Mouse (Mus musculus) large intestine, adult 2 months (tissue): ENCODE data around the gene Nop2. TPM values are rescaled to one million over a fixed set of nuclear protein-coding genes. Genes with fewer than 3 reads are reported as not detected.

Experiments used
- DNase-seq: peaks from one replicate; pipeline ENCODE4 v3.0.0-alpha.2; 2012; ENCODE audit warnings: low read depth, low spot score
- WGBS: fragments of 180-500 bp; shearing (Covaris S2); methylation state at CpG from one replicate; pipeline ENCODE4 v1.1.7; 2018; 5-methylcytosine and 5-hydroxymethylcytosine counted together
- polyA plus RNA-seq: library from polyadenylated mRNA; depleted of rRNA; stranded (reverse); fragments of >200 nt; gene quantifications from 2 replicates; pipeline ENCODE4 v1.2.3, GENCODE M21; 2012; rRNA removed

Nop2 gene
- polyA plus RNA-seq = 17.7 and 18.4 TPM in 2 replicates

DNA sequence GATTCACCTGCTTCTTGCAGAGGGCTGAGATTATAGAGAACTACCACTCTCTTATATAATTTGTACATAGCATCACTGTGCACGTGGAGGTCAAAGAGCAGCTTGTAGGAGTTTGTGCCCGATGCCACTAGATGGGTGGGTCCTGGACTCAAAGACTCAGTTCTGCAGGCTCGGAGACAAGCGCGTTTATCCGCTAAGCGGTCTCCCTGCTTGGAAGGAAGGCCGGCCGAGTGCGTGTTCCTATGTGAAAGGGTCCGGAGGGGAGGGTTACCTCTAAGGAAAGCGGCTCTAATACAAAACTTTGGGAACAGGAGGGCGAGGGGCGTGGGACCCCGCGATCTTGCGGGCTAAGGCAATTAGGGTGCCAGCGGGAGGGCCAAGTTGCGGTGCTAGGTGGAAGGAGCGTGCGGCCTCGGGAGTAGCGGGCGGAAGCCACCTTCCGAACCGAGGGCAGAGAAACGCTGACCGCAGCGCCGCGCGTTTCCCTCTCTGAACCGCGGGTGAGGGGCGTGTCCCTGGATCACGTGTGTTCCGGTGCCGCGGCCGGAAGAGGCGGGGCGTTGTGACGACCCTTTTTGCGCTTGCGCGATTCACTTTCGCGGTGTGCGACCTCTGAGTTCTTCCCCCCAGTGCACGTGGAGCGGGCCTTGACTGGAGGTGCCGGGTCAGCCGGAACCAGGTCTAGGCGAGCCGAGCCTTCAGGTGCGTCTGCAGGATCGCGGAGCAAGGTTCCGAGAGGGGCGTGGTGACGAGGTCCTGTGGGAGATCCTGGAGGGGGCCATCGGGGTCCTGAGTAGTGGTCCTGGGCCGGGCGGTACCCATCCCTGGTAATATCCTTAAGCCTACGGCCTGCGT, at the start of gene Nop2:
Gene Nop2 (plus strand): TSS at position 608 of the 855 bp plus-strand sequence.
- WGBS = under 1% methylated on average over 66 of the region's 66 CpGs
- peak; percentile 65 for DNase-seq

GRCm38 (mm10) chr6:125082801-125083386, 48.8 kb upstream of the Nop2 start:
- DNase-seq = no peak
- WGBS = 73% methylated on average over 7 of the region's 7 CpGs

- DNase-seq = no peak
- 23% methylated on average over 4 of the region's 4 CpGs for WGBS
These were observed 47.3 kb upstream of the Nop2 start for GRCm38 (mm10) chr6:125084424-125084823.

- no peak for DNase-seq
- 91% methylated on average over 3 of the region's 3 CpGs for WGBS
These were observed 43.8 kb upstream of the Nop2 start for GRCm38 (mm10) chr6:125087937-125088336.

GRCm38 (mm10) chr6:125088561-125089321, 43.0 kb upstream of the Nop2 start:
- WGBS = 4% methylated on average over 20 of the region's 20 CpGs

DNA sequence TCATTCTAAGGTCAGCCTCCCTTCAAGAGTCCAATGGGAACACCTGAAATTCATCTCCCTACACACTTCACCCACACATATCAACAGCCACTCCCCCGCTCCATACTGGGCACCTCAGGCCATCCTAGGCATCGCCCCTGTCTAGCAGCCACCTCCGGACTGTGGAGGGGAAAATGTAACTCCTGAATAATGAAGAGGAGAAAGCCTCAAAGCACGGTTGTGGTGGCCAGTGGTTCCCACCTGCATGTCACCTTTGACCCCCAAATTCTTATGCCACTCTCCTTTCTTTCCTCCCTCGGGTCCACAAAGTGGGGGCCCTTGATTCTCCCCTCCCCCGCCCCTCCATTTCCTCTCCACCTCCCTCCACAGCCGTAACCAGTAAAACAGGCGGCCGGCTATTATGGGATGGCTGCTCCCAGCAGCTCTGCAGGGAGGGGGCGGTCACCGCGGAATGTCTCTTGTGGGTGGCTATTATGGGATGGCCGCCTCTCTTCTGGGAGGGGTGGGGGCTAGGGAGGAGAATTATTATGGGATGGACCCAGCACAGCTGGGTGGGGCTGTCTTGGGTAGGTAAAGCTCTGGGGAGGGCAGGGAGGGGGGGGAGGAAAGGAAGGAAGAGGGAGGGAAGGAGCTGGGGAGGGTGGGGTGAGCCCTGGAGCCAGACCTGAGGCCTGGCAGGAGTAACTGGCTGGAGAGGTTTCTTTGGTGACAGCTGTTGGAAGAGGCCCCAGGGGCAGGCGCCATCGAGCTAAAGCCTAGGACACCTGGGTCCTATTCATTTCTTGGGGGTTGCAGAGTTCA, 42.0 kb upstream of the Nop2 start:
- under 1% methylated on average over 15 of the region's 15 CpGs for WGBS
- no peak for DNase-seq

More at GRCm38 (mm10) chr6:125088561-125089321, 43.0 kb upstream of the Nop2 start:
- no peak for DNase-seq

DNA sequence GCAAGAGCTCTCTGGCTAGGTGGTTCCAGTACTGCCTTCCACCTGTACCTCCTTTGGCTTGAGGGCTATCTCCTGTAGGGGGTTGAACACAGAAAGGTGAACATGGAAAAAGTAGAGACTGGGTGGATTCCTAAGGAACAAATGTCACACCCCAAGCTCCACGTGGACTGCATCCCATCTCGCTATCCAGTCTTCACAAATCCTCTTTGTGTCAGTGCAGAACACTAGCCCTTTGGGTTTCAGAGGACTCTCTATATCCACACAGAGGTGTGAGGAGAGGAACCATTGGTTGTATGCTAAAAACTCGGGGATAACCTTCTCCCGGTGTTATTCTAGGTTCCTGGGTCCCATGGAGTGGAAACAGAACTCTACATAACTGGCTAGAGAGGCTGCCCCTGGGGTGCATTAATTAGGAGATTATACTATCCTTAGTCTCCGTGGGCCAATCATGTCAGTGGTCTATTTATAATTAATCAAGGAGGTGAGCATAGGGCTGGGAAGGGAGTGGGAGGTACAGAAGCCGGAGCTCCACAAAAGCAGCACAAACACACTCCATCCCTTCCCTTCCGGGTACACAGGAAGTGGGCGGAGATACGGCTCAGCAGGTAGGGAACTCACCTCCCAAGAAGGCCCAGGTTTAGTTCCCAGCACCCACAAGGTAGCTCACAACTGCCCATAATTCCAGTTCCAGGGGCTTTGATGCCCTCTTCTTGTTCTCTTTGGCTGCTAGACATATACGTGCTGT, 41.2 kb upstream of the Nop2 start:
- DNase-seq = no peak
- 44% methylated on average over 10 of the region's 10 CpGs for WGBS

DNA sequence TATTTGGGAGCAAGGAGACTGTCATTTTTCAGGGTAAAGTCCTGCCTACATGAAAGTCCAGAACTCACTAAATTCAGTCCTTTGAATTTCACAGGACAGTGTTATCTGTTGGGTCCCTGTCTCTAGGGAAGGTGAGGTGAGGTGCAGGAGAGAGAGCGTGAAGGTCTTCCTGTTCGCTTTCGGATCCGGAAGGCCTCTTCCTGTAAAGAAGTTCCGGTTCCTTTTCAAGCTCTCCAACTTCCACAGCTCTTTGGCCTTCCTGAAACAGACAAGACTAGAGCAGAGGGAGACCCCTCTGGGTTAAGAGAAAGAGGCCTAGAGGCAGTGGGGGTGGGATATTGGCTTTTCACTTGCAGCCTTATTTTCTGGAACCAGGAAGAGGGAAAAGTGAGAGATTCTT, 39.3 kb upstream of the Nop2 start:
- no peak for DNase-seq
- 79% methylated on average over 5 of the region's 5 CpGs for WGBS

- DNase-seq = no peak
- WGBS = 33% methylated on average over 3 of the region's 3 CpGs
These were observed 36.9 kb upstream of the Nop2 start for GRCm38 (mm10) chr6:125094843-125095242.

DNA sequence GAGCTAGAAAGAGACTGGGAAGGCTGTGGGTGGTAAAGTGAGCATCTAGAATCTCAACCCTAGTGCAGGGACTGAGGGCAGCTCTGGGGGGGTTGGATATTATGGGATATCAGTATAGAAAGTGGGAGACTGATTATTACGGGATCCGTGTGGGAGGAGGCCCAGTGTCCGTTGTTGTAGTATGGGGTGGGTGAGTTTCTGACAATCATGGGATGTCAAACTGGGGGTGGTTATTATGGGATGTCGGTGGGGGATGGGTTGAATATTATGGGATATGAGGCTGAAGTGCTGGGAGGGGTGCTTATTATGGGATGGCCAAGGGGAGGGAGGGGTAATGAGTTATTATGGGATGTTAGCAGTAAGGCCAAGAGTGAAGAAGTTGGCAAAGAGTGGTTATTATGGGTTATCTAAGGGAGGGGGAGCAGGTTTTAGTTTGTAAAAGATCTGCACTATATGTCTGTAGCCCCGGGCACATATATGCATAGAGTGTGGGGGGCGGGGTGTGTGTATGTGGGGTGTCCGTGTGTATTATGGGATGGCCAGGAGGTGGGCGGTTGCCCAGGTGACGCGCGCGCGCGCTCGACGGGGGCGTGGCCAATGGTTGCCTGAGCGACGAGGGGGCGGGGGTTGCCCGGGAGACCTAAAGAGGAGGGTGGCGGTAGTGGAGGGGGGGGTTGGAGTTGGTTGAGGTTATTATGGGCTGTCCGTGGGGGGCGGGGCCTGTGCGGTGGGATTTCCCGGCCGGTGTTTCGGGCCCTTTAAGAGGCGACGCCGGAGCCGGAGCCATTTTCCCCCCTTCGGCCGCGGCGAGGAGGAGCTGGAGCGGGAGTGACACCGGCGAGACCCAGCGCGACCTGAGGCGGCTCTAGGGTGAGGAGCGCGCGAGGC, 36.1 kb upstream of the Nop2 start, which contains the start of gene Chd4:
Gene Chd4 (plus strand): TSS at position 591 of the 888 bp plus-strand sequence.
- 2% methylated on average over 41 of the region's 45 CpGs for WGBS
- DNase-seq = no peak

DNA sequence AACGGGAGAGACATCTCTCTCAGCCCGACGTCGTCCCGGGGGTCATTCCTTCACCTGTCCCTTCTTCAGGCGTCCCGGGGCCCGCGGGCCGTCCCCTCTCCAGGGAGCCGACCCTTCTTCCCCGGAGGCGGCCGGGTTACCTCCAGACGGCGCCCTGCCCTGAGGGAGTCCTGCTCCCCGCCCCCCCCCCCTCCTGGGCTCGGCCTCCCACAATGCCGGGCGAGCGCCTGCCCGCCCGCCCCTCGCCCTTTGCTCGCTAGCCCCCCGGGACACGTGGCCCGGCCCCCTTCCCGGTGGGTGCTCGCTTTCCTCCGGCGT, 35.5 kb upstream of the Nop2 start:
- no peak for DNase-seq
- 2% methylated on average over 22 of the region's 32 CpGs for WGBS

- no peak for DNase-seq
- under 1% methylated on average over 44 of the region's 44 CpGs for WGBS
These were observed 34.9 kb upstream of the Nop2 start for GRCm38 (mm10) chr6:125096597-125097345.

DNA sequence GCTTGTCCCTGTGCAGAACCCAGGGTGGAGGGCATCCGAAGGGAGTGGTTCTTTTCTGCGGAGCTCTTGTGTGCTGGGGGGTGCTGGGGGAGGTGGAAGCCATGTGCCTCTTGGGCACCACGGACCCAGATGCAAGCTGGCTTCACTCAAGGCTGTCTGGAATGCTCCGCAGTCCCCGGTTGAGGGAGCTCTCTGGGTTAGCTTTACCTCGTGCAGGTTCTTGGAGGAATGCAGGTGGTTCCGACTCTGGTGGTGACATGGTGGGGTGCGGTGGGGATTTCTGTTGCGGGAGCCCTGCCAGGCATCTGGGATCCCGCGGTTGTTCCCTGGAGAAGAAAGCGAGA, 34.4 kb upstream of the Nop2 start:
- WGBS = under 1% methylated on average over 12 of the region's 12 CpGs
- DNase-seq = no peak

DNA sequence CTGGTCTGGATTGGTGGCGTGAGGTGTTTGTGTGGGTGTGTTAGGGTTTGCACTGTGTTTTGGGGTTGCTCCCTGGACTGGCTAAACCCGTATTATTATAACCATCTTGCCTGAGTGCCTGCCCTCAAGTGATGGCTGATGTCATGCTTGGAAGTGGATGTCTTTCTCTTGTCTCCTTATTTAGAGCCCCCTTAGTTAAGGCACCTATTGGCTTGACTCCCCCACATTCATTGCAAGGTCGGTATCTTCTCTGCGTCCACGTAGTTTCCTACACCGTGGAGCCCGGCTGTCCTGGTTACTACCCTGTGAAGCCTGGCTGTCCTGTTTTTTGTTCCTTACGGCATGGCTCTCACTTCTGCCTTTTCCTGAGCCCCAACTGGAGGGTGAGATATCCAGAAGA, 33.8 kb upstream of the Nop2 start:
- 25% methylated on average over 8 of the region's 8 CpGs for WGBS
- DNase-seq = no peak

DNA sequence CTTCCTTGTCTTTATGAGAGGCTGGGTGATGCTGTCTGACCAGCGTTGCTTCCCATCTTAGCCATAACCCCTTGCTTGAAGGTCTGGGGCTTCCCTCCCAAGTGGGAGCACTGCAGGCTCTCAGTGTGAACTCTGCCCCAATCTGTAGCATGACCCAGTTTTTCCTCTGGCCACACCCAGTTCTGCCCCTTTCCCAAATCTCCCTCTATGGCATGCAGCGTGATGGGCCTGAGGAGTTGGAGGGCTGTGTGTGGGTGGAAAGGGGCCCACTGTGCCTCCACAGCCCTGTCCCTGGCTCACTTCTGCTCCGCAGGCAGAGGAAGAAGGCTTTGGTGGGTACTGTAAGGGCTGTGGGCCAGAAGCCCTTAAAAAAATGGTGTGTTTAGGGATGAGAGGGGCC, 33.2 kb upstream of the Nop2 start:
- DNase-seq = no peak
- WGBS = 39% methylated on average over 3 of the region's 3 CpGs

DNA sequence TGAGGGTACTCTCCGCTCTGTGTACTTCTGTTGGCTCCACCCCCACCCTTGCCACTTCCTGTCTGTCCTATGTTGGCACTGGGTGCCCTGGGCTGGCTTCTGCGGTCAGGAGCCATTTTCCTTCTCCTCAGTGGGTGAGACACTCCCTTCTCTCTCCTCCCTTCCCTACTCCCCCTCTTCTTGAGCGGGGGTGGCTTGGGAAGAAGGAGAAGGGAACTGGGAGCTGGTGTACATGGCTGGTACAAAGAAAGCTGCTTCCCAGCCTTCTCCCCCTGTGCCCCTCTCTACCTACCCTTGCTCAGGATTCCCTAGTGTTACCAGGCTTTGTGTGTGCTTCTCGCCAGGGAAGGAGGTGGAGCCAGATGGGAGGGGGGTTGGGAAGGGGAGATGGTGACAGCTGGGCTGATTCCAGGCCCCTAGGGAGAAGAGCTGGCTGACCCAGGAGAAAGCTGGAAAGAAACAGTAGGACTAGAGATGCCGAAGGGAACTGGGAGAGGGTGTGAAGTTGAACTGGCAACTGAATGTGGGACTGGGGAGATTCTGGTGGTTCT, 32.2 kb upstream of the Nop2 start:
- no peak for DNase-seq

GRCm38 (mm10) chr6:125101444-125101843, 30.3 kb upstream of the Nop2 start:
- no peak for DNase-seq
- 89% methylated on average over 9 of the region's 9 CpGs for WGBS

More for the DNA sequence above, 32.2 kb upstream of the Nop2 start:
- WGBS = 29% methylated on average over 5 of the region's 5 CpGs
